Mouse (Mus musculus) hindbrain, embryonic 10.5 days (tissue): ENCODE measurements around the gene Tmem158. TPM values are rescaled to one million over a fixed set of nuclear protein-coding genes. Genes with fewer than 3 reads are reported as not detected.

Experiments used
- DNase-seq: peaks from one replicate; pipeline ENCODE4 v3.0.0-alpha.2; 2017; ENCODE audit warnings: low spot score
- H3K27ac ChIP-seq: fragments of 300-500 bp; sonication (generic); 2 replicates; pipeline ENCODE4 v1.5.1; 2016; ENCODE audit warnings: mild to moderate bottlenecking, moderate library complexity
- H3K27me3 ChIP-seq: fragments of 300-500 bp; sonication (generic); 2 replicates; pipeline ENCODE4 v1.6.1; 2016; ENCODE audit warnings: mild to moderate bottlenecking; ENCODE audit not compliant: poor library complexity, insufficient read depth, severe bottlenecking
- H3K36me3 ChIP-seq: fragments of 300-500 bp; sonication (generic); 2 replicates; pipeline ENCODE4 v1.6.1; 2016; ENCODE audit warnings: mild to moderate bottlenecking, moderate library complexity
- H3K4me1 ChIP-seq: fragments of 300-500 bp; sonication (generic); replicated peaks from 2 replicates; pipeline ENCODE4 v1.6.1; 2016; ENCODE audit warnings: mild to moderate bottlenecking
- H3K4me3 ChIP-seq: fragments of 300-500 bp; sonication (generic); 2 replicates; pipeline ENCODE4 v1.5.1; 2016; ENCODE audit warnings: mild to moderate bottlenecking, moderate library complexity
- H3K9me3 ChIP-seq: fragments of 300-500 bp; sonication (generic); 2 replicates; pipeline ENCODE4 v1.6.1; 2016; ENCODE audit warnings: mild to moderate bottlenecking, moderate library complexity
- WGBS: fragments of 180-500 bp; shearing (Covaris S2); methylation state at CpG from one replicate; pipeline ENCODE4 v1.1.7; 2016; 5-methylcytosine and 5-hydroxymethylcytosine counted together
- polyA plus RNA-seq: library from polyadenylated mRNA; unstranded; fragments of >200 nt; fragmentation: Nextera tagmentation; extraction: Ambion mirVana; gene quantifications from 2 replicates; pipeline ENCODE4 v1.2.1, GENCODE M21; 2016

The Tmem158 gene
- polyA plus RNA-seq, 1 experiment from 2014 or later: 6.3 TPM

DNA sequence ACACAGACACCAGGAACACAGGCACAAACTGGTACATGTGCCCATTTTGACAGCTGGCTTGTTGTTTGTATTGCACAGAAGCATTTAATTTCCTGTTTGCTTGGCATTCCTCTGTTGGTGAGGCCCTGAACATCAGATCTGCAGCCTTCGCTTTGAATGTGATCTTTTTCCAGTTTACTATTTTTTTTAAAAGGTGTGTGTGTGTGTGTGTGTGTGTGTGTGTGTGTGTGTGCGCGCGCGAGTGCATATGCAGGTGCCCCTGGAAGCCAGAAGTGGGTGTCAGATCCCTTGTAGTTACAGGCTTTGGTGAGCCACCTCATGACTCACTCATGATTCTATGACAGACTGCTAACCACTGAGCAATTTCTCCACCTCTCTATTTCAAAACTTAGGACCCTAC is 20.3 kb downstream of the Tmem158 start:
- no peak for DNase-seq
- Histone ChIP-seq H3K4me3 (no peak overlapping the region), H3K27ac (no peak overlapping the region), H3K36me3 (no peaks in the 10 kb centered on the region), H3K27me3 (no peaks in the 10 kb centered on the region), H3K9me3 (no peaks in the 10 kb centered on the region), H3K4me1 (peaks cover 18% of the 10 kb centered on the region)
- WGBS: 97% methylated on average over 5 of the region's 5 CpGs

DNA sequence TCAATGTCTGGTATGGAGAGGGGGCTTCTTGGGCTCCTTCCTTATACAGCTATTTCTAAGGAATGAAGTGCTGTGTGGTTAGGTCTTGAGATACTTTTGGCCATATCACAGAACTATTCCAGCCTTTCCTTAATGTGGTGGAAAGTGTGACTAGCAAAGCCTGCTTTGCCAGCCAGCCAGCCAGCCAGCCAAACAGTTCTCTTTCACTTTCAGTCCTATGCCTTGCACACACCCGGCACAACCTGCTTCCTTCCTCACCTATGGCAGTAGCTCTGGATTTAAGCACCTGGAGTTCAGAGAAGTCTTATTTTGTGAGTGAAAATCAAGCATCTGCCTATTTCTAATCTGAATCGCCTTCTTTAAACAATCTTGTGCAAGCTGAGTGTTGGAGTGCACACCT is 20.9 kb downstream of the Tmem158 start:
- Histone ChIP-seq H3K27ac (no peak overlapping the region), H3K36me3 (no peaks in the 10 kb centered on the region), H3K27me3 (no peaks in the 10 kb centered on the region), H3K9me3 (no peaks in the 10 kb centered on the region), H3K4me3 (no peak overlapping the region), H3K4me1 (peaks cover 18% of the 10 kb centered on the region)
- no peak for DNase-seq
- WGBS: 75% methylated on average over 2 of the region's 2 CpGs

DNA sequence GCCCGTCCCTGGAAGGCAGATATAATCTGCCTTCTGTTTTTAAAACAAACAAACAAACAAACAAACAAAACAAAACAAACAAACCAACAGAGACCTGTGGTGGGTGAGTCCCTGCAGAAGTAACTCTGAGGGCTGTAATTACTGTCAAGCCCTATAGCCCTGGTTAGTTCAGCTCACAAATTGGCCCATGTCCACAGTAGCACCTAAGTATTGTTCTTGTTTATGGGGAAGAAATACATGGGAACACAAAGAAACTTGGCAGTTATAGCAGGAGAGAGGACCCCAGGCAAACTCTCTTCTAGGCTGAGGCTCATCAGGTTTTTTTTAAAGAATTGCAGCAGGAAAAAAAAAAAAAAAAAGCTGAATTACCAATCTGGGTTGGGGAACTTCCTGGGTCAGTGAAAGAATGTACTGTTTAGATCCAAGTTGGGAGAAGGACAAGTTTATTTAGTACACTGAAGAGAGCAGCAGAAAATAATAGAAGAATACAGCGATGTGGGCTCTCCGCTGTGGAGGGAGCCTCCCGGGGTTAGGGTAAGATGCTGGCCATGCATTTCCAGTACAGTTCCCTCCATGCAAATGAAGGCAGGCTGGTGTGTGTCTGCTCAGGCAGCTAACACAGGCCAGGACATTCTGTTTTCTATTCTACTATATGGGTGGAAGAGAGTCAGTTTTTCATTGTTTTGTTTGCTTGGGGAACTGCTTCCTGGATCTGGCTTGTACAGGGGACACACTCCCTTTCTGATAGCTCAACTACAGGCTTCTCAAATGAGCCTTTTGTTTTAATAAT is 22.1 kb downstream of the Tmem158 start:
- 51% methylated on average over 4 of the region's 4 CpGs for WGBS
- Histone ChIP-seq H3K4me3 (no peak overlapping the region), H3K27ac (no peak overlapping the region), H3K36me3 (no peaks in the 10 kb centered on the region), H3K9me3 (no peaks in the 10 kb centered on the region), H3K27me3 (no peaks in the 10 kb centered on the region), H3K4me1 (peaks cover 18% of the 10 kb centered on the region)
- DNase-seq: no peak

DNA sequence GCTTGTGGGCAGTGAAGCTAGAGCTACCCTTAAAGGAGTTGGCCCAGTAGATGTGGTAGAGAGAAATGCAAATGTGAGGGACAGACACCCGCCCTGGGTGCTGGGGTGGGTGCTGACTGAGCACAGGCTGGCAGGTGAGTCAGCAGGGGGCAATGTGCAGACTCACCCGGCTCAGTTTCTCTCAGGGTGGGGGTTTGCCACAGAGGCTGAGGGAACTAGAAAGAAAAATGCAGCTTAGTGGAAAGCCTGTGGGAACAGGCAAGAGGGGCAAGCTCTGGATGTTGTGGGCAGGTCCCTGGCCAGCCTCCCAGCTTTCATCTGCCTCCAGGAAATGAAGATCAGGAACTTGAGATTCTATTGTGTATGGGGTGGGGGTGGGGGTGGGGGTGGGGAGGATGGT is 22.8 kb downstream of the Tmem158 start:
- no peak for DNase-seq
- peak overlapping the region; percentile 43; the same call in 1 of the 2 replicates for H3K27ac ChIP-seq
- H3K4me3 ChIP-seq: no peak overlapping the region
- no peaks in the 10 kb centered on the region for H3K36me3 ChIP-seq
- no peaks in the 10 kb centered on the region for H3K27me3 ChIP-seq
- WGBS: 35% methylated on average over 2 of the region's 2 CpGs
- H3K9me3 ChIP-seq: no peaks in the 10 kb centered on the region
- H3K4me1 ChIP-seq: peaks cover 18% of the 10 kb centered on the region

DNA sequence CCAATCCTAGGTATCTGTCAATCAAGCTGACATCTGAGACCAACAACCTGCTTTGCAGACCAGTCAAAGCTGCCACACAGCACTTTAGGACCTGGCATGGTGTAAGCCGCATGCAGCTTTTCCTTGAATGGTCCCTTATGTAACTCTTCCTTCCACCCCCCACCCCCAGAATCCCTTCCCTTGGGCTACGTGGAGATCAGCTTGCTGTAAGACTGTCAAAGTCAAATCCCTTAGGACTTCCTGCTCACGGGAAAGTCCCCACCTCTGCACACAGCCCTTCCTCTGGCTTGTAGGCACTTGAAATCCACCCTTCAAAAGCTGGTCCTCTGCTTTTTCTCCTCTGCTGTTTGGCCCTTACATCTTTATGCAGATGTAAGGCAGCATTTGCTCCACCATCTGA is 24.9 kb downstream of the Tmem158 start:
- Histone ChIP-seq H3K36me3 (no peaks in the 10 kb centered on the region), H3K27ac (no peak overlapping the region), H3K27me3 (no peaks in the 10 kb centered on the region), H3K9me3 (no peaks in the 10 kb centered on the region), H3K4me3 (no peak overlapping the region), H3K4me1 (peaks cover 18% of the 10 kb centered on the region)
- no peak for DNase-seq
- WGBS: 57% methylated on average over 3 of the region's 3 CpGs

DNA sequence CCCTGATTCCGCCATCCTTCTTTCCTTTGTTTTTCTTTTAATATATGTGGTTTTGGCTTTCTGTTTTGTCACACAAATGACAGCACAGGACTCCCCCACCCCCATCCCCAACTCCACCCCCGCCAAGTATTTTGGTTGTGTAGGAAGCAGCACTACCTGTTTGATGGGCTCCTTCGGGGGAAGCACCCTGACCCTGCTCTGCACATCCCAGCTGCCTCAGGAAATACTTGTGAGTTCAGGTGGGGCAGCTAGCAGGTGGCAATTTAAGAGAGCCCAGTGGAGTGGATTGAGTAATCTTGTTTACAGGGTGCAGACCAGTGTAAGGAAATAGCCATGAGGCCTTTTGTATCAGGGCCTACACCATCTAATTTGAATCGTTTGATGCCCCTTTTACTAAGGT is 30.7 kb downstream of the Tmem158 start:
- H3K4me3 ChIP-seq: no peak overlapping the region
- H3K27ac ChIP-seq: no peak overlapping the region
- no peaks in the 10 kb centered on the region for H3K27me3 ChIP-seq
- H3K9me3 ChIP-seq: no peaks in the 10 kb centered on the region
- no peak for DNase-seq
- H3K36me3 ChIP-seq: no peaks in the 10 kb centered on the region
- 0 out of 2 replicates have a peak, but pooled peaks cover 11% of the 10 kb centered on the region for H3K4me1 ChIP-seq
- 80% methylated on average over 4 of the region's 4 CpGs for WGBS

DNA sequence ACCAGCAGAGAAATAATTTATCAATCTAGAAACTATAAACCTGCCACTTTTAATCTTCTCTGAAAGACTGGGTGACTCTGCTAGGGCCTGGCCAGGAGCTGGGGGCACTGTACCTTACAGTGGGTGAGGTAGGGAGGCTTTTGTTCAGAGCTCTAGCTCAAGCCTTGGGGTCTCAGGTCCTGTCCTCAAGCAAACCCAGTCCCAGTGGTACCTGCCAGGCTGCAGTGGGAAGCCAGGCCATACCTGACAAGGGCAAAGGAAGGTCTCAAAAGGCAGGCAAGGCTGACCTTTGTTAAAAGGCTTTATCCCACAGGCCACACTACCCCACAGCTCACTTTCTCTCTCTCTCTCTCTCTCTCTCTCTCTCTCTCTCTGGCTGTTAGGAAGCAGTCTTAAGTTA is 31.9 kb downstream of the Tmem158 start:
- Histone ChIP-seq H3K9me3 (no peaks in the 10 kb centered on the region), H3K4me1 (0 out of 2 replicates have a peak, but pooled peaks cover 11% of the 10 kb centered on the region), H3K27ac (no peak overlapping the region), H3K27me3 (no peaks in the 10 kb centered on the region), H3K4me3 (no peak overlapping the region), H3K36me3 (no peaks in the 10 kb centered on the region)
- no peak for DNase-seq

DNA sequence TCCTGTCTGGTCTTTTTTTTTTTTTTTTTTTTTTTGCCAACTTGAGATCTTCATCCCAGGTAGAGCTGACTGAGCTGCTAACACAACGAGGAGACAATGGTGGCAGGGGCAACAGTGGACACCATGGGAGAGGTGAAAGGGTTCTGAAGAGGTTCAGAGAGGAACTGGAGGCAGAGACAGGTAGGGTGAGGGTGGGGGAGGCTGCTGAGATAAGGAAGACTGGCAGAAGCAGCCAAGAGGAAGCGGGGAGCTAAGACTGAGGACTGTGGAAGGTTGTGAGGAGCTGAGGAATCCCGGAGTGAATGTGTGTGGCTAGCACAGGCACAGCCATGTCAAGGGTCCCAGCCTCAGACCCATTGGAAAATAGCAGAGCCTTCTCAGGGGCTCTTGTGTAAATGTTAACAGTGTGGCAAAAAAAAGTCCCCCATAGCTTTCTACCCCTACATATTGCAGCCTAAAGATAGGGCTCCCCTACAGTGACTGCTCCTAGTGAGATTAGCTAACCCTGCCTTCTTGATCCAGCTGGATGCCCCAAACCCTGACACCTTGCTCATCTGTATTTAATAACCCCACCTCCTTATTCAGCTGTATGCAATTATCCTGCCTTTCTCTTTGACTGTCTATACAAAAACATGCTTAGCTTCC is 33.3 kb downstream of the Tmem158 start:
- DNase-seq: no peak
- H3K4me1 ChIP-seq: 0 out of 2 replicates have a peak, but pooled peaks cover 11% of the 10 kb centered on the region
- H3K9me3 ChIP-seq: no peaks in the 10 kb centered on the region
- no peaks in the 10 kb centered on the region for H3K27me3 ChIP-seq
- no peak overlapping the region; the same call in 1 of the 2 replicates for H3K27ac ChIP-seq
- H3K36me3 ChIP-seq: no peaks in the 10 kb centered on the region
- H3K4me3 ChIP-seq: no peak overlapping the region
- 78% methylated on average over 3 of the region's 3 CpGs for WGBS

DNA sequence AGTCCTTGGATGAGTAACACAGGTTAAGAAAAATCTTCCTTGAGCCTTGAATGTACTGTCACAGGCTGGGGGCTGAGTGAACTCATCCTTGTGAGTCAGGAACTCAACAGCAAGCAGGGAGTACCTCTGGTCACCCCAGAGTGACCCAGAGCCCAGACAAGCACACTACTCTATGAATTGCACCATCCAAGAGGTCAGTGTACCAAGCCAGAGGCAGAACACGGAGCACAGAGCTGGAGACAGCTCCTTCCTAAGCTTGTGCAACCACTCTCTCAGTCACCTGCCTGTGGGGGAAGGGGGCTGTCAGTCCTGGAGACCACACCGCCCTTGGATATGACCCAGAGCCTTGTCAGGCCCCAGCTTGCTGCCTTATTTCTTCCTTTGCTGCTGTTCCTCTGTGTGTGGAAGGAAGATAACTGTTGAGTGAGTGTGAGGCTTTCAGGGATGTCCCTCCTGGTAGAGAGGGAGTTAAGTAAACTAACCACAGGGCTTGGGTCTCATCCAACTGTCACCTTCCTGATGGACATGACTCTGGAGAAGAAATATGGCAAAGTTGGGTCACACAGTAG is 35.6 kb downstream of the Tmem158 start:
- H3K9me3 ChIP-seq: no peaks in the 10 kb centered on the region
- DNase-seq: no peak
- H3K36me3 ChIP-seq: no peaks in the 10 kb centered on the region
- no peaks in the 10 kb centered on the region for H3K27me3 ChIP-seq
- no peak overlapping the region for H3K27ac ChIP-seq
- 0 out of 2 replicates have a peak, but pooled peaks cover 11% of the 10 kb centered on the region for H3K4me1 ChIP-seq
- WGBS: 68% methylated on average over 2 of the region's 2 CpGs
- H3K4me3 ChIP-seq: no peak overlapping the region

DNA sequence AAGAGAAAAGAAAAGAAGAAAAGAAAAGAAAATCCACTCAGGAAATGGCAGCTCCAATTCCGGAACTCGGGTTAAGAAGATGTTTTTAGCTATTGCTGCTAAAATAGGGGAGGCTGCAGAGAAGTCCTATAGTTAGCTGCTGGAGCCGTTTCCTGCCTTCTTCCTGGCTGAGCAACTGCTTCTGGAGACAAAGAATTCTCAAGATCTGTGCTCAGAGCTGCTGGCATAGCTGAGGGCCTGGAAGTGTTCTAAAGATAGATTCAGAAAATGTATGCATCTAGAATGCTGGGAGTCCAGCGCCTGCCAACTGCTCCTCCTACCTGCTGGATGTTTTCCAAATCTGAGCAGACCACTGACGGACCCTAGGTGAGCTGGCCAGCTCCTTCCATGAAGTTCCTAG is 40.7 kb downstream of the Tmem158 start:
- no peaks in the 10 kb centered on the region for H3K36me3 ChIP-seq
- H3K27ac ChIP-seq: no peak overlapping the region
- H3K27me3 ChIP-seq: peaks cover 25% of the 10 kb centered on the region
- no peak for DNase-seq
- peaks cover 9% of the 10 kb centered on the region for H3K4me1 ChIP-seq
- H3K9me3 ChIP-seq: no peaks in the 10 kb centered on the region
- H3K4me3 ChIP-seq: no peak overlapping the region
- WGBS: 77% methylated on average over 5 of the region's 5 CpGs

DNA sequence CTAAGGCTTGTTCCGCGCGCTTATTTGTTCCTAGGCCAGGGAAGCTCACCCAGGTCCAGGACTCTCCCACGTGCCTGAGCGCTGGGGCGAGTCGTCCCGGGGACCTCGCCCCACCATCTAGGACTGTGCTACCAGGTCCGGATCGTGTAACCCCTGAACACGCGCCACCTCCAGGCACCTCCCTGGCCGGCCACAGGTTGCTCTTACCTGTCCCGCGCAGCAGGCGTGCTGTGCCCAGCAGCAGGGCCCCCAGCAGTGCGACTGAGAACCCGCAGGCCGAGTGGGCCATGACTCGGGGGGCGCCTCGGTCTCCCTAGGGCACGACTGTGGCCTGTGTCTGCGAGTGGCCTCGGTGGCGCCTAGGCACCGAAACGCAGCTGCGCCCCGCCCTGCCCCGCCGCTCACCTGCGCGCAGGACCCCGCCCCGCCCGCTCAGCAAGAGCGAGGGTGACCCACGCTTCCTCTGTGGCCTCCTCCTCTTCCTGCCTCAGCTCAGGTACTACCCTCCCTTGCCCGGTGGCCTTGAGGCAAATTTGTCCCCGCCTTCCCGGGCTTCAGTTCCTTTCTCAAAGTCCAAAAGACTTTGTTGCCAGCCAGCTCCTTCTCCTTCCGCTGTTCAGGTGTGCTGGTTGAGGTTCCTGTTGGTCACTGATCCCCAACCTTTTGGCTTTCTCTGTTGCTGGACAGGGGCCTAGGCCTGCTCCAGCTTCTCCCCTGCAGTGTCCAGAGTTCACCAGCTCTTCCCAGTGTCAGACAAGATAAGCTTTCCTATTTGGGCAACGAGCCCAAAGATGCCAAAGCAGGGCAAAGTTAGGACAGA is 44.7 kb downstream of the Tmem158 start, which contains the start of gene Cdcp1:
Cdcp1 (minus strand) TSS at position 418 of the 820 bp plus-strand sequence.
- peak within 1 kb of the TSS; percentile 62; the same call in 1 of the 2 replicates for H3K27ac ChIP-seq

DNA sequence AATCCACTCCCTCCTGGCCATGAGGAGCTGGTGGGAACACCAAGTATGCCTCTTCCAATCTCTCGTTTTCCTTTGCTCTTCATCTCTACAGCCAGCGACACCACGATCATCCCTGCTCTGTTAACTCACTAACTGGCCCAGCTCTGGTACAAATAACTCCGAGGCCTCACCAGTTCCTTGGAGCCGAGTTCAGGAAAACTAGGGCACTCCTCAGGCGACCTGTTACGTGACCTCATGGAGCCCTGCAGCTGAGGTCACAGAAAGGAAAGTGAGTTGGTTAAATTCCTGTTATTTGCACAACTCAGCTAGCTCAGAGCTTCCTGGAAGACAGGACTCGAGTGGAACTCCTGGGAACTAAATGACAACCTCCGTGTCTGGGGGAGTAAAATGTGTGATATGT is 47.2 kb downstream of the Tmem158 start:
- Histone ChIP-seq H3K27me3 (peaks cover 34% of the 10 kb centered on the region), H3K36me3 (no peaks in the 10 kb centered on the region), H3K4me1 (peaks cover 9% of the 10 kb centered on the region), H3K27ac (no peak overlapping the region), H3K4me3 (no peak overlapping the region), H3K9me3 (no peaks in the 10 kb centered on the region)
- no peak for DNase-seq
- 70% methylated on average over 9 of the region's 9 CpGs for WGBS

More for the DNA sequence above, 44.7 kb downstream of the Tmem158 start, which contains the start of gene Cdcp1:
- Histone ChIP-seq H3K9me3 (no peaks in the 10 kb centered on the region), H3K4me3 (peak within 1 kb of the TSS; percentile 50), H3K4me1 (peaks cover 9% of the 10 kb centered on the region), H3K36me3 (no peaks in the 10 kb centered on the region), H3K27me3 (peaks cover 34% of the 10 kb centered on the region)
- WGBS: 6% methylated on average over 45 of the region's 45 CpGs
- no peak for DNase-seq
